Mouse (Mus musculus): ENCODE measurements around the gene Ugt1a6b.
"Not testable (repeated sequence)": the region's sequence is repeated elsewhere in the genome, so short reads cannot be mapped to it uniquely, and the experiment has no call there.

Ugt1a6b gene

GRCm38 (mm10) chr1:88120550-88120949, 17.5 kb downstream of the Ugt1a6b start:
- not testable (repeated sequence) for DNase-seq (ENCODE audit: low spot score in 2 of 2)

GRCm38 (mm10) chr1:88121521-88121920, 18.5 kb downstream of the Ugt1a6b start:
- DNase-seq (ENCODE audit: low spot score in 2 of 2): not testable (repeated sequence)

- not testable (repeated sequence) for DNase-seq (ENCODE audit: low spot score in 2 of 2)
Measured at GRCm38 (mm10) chr1:88125827-88126360, 22.8 kb downstream of the Ugt1a6b start.

GRCm38 (mm10) chr1:88129091-88129490, 26.0 kb downstream of the Ugt1a6b start:
- DNase-seq (ENCODE audit: low spot score in 2 of 2): not testable (repeated sequence)

GRCm38 (mm10) chr1:88130223-88130622, 27.2 kb downstream of the Ugt1a6b start:
- DNase-seq (ENCODE audit: low spot score in 2 of 2): not testable (repeated sequence)

- DNase-seq (ENCODE audit: low spot score in 2 of 2): no peak
Measured at GRCm38 (mm10) chr1:88133908-88134456, 30.9 kb downstream of the Ugt1a6b start.

- DNase-seq (ENCODE audit: low spot score in 2 of 2): not testable (repeated sequence)
Measured at GRCm38 (mm10) chr1:88134457-88135011, 31.5 kb downstream of the Ugt1a6b start, which contains the start of gene Ugt1a6a. TSS of gene Ugt1a6a (plus strand) at chr1:88134809.

- DNase-seq (ENCODE audit: low spot score in 2 of 2): not testable (repeated sequence)
Measured at GRCm38 (mm10) chr1:88135229-88135904, 32.3 kb downstream of the Ugt1a6b start.

- no peak for DNase-seq (ENCODE audit: low spot score in 2 of 2)
Measured at GRCm38 (mm10) chr1:88136646-88137045, 33.6 kb downstream of the Ugt1a6b start.

GRCm38 (mm10) chr1:88137264-88137663, 34.2 kb downstream of the Ugt1a6b start:
- DNase-seq (ENCODE audit: low spot score in 2 of 2): no peak

GRCm38 (mm10) chr1:88138145-88138544, 35.1 kb downstream of the Ugt1a6b start:
- no peak for DNase-seq (ENCODE audit: low spot score in 2 of 2)

GRCm38 (mm10) chr1:88140492-88140891, 37.4 kb downstream of the Ugt1a6b start:
- DNase-seq (ENCODE audit: low spot score in 2 of 2): not testable (repeated sequence)

GRCm38 (mm10) chr1:88143966-88144675, 41.1 kb downstream of the Ugt1a6b start:
- peak in 1 of 2 experiments; percentile 59 for DNase-seq (ENCODE audit: low spot score in 2 of 2)

GRCm38 (mm10) chr1:88145278-88145677, 42.2 kb downstream of the Ugt1a6b start:
- not testable (repeated sequence) for DNase-seq (ENCODE audit: low spot score in 2 of 2)

GRCm38 (mm10) chr1:88150133-88150532, 47.1 kb downstream of the Ugt1a6b start:
- not testable (repeated sequence) for DNase-seq (ENCODE audit: low spot score in 2 of 2)

GRCm38 (mm10) chr1:88158430-88158829, 55.4 kb downstream of the Ugt1a6b start:
- DNase-seq (ENCODE audit: low spot score in 2 of 2): no peak

- no peak for DNase-seq (ENCODE audit: low spot score in 2 of 2)
Measured at GRCm38 (mm10) chr1:88165711-88166110, 62.7 kb downstream of the Ugt1a6b start, which contains the start of gene Ugt1a5. TSS of gene Ugt1a5 (plus strand) at chr1:88166012.

- not testable (repeated sequence) for DNase-seq (ENCODE audit: low spot score in 2 of 2)
Measured at GRCm38 (mm10) chr1:88172190-88172589, 69.1 kb downstream of the Ugt1a6b start.

- DNase-seq (ENCODE audit: low spot score in 2 of 2): no peak
Measured at GRCm38 (mm10) chr1:88179657-88180056, 76.6 kb downstream of the Ugt1a6b start.

GRCm38 (mm10) chr1:88186325-88186935, 83.4 kb downstream of the Ugt1a6b start:
- DNase-seq (ENCODE audit: low spot score in 2 of 2): no peak

- DNase-seq (ENCODE audit: low spot score in 2 of 2): no peak
Measured at GRCm38 (mm10) chr1:88192136-88192535, 89.1 kb downstream of the Ugt1a6b start.
